Mouse (Mus musculus) embryonic fibroblast, embryonic 13.5 days (primary cell): ENCODE measurements around the gene Map3k20. TPM values are rescaled to one million over a fixed set of nuclear protein-coding genes. Genes with fewer than 3 reads are reported as not detected.

Source experiments
- H3K27ac ChIP-seq: 2 replicates; pipeline ENCODE4 v1.5.1; 2012; ENCODE audit warnings: low read length, control low read depth, inconsistent platforms; ENCODE audit not compliant: insufficient read depth
- H3K4me1 ChIP-seq: 2 replicates; pipeline ENCODE4 v1.6.1; 2011; ENCODE audit warnings: low read length; ENCODE audit not compliant: control insufficient read depth, insufficient read depth
- H3K4me3 ChIP-seq: 2 replicates; pipeline ENCODE4 v1.5.1; 2011; ENCODE audit warnings: mild to moderate bottlenecking, control low read depth, low read length; ENCODE audit not compliant: insufficient read depth
- CTCF ChIP-seq: IDR thresholded peaks from 2 replicates; pipeline ENCODE4 v1.5.1; 2011; ENCODE audit warnings: mild to moderate bottlenecking, control low read depth, low read length, moderate library complexity, borderline replicate concordance; ENCODE audit not compliant: insufficient read depth
- POLR2A ChIP-seq: IDR thresholded peaks from 2 replicates; pipeline ENCODE4 v1.6.1; 2011; ENCODE audit warnings: low read depth, mild to moderate bottlenecking, control low read depth, low read length, moderate library complexity
- polyA plus RNA-seq: library from polyadenylated mRNA; stranded (reverse); fragments of >200 nt; gene quantifications from 2 replicates; pipeline ENCODE4 v1.2.4, GENCODE M21; 2011; ENCODE audit warnings: low read depth; ENCODE audit not compliant: missing spikeins, insufficient read length

Gene Map3k20
- polyA plus RNA-seq, 1 experiment: 103 TPM

- H3K27ac ChIP-seq: no peak overlapping the region
Measured at GRCm38 (mm10) chr2:72246376-72246775, 39.1 kb upstream of the Map3k20 start.

GRCm38 (mm10) chr2:72247819-72248218, 37.6 kb upstream of the Map3k20 start:
- H3K4me3 ChIP-seq: no peak overlapping the region
- no peak for TF ChIP-seq POLR2A
- TF ChIP-seq CTCF: no peak
- no peaks in the 10 kb centered on the region for H3K4me1 ChIP-seq
- H3K27ac ChIP-seq: no peak overlapping the region

More at GRCm38 (mm10) chr2:72246376-72246775, 39.1 kb upstream of the Map3k20 start:
- H3K4me1 ChIP-seq: no peaks in the 10 kb centered on the region
- no peak for TF ChIP-seq POLR2A
- no peak for TF ChIP-seq CTCF
- H3K4me3 ChIP-seq: no peak overlapping the region

GRCm38 (mm10) chr2:72252510-72253505, 32.6 kb upstream of the Map3k20 start:
- Histone ChIP-seq H3K27ac (no peak overlapping the region), H3K4me3 (no peak overlapping the region), H3K4me1 (no peaks in the 10 kb centered on the region)
- TF ChIP-seq POLR2A (no peak), CTCF (no peak)

- Histone ChIP-seq H3K4me1 (no peaks in the 10 kb centered on the region), H3K4me3 (no peak overlapping the region), H3K27ac (no peak overlapping the region)
- TF ChIP-seq CTCF (no peak), POLR2A (no peak)
Measured at GRCm38 (mm10) chr2:72253882-72254281, 31.6 kb upstream of the Map3k20 start.

- Histone ChIP-seq H3K4me1 (no peaks in the 10 kb centered on the region), H3K27ac (no peak overlapping the region), H3K4me3 (no peak overlapping the region)
- TF ChIP-seq CTCF (no peak), POLR2A (no peak)
Measured at GRCm38 (mm10) chr2:72254813-72255582, 30.4 kb upstream of the Map3k20 start.

- Histone ChIP-seq H3K27ac (no peak overlapping the region), H3K4me1 (no peaks in the 10 kb centered on the region), H3K4me3 (no peak overlapping the region)
- no peak for TF ChIP-seq POLR2A
- TF ChIP-seq CTCF: no peak
Measured at GRCm38 (mm10) chr2:72260704-72261103, 24.7 kb upstream of the Map3k20 start.

GRCm38 (mm10) chr2:72262814-72263480, 22.5 kb upstream of the Map3k20 start:
- Histone ChIP-seq H3K4me3 (no peak overlapping the region), H3K27ac (no peak overlapping the region), H3K4me1 (no peaks in the 10 kb centered on the region)
- TF ChIP-seq CTCF (no peak), POLR2A (no peak)

GRCm38 (mm10) chr2:72267390-72267789, 18.0 kb upstream of the Map3k20 start:
- Histone ChIP-seq H3K4me3 (no peak overlapping the region), H3K27ac (no peak overlapping the region), H3K4me1 (no peaks in the 10 kb centered on the region)
- no peak for TF ChIP-seq CTCF
- TF ChIP-seq POLR2A: no peak

GRCm38 (mm10) chr2:72269651-72270341, 15.6 kb upstream of the Map3k20 start:
- H3K27ac ChIP-seq: no peak overlapping the region
- no peaks in the 10 kb centered on the region for H3K4me1 ChIP-seq
- no peak overlapping the region for H3K4me3 ChIP-seq
- no peak for TF ChIP-seq CTCF
